19 mouse cellular contexts compared by ENCODE assay signal in genomic region chr10:43856351-43856750, GRCm38 (mm10). TPM values are rescaled to one million over a fixed set of nuclear protein-coding genes. Genes with fewer than 3 reads are reported as not detected.
A peak's percentile ranks its signal among the peaks of the same experiment; 100 is the strongest.
DNase-seq lines count a peak whose midpoint lies in the region; ATAC-seq lines count a peak whose summit lies in the region.
"Had no signal": no experiment of that assay in that cellular context is flagged by ENCODE, and none has a peak within 500 bp of the region (broad histone marks: within the 10 kb centered on the region; RNA-seq: fewer than 3 reads in every experiment).

No protein-coding gene starts in this region.

- peaks cover 12% of the 10 kb centered on the region; the same call in 1 of the 2 replicates for H3K4me1 ChIP-seq in liver, embryonic 12.5 days
- no peaks in the 10 kb centered on the region for H3K4me1 ChIP-seq in liver, embryonic 11.5 days (replicated peaks; ENCODE audit: control insufficient read depth, insufficient read depth, low read length)
- no peaks in the 10 kb centered on the region; the same call in none of the 2 replicates for H3K4me1 ChIP-seq in liver, embryonic 15.5 days (replicated peaks)
- no peaks in the 10 kb centered on the region for H3K4me1 ChIP-seq in intestine, embryonic 16.5 days (ENCODE audit: control insufficient read depth, insufficient read depth, low read length)
- H3K4me1 ChIP-seq: forebrain, embryonic 15.5 days; hindbrain, embryonic 15.5 days; limb, embryonic 13.5 days; neural tube, embryonic 13.5 days; stomach, embryonic 15.5 days had no signal

- H3K9ac ChIP-seq in liver, embryonic 12.5 days: no peak overlapping the region
- no peak overlapping the region for H3K9ac ChIP-seq in liver, embryonic 11.5 days (ENCODE audit: low read depth, low read length)
- H3K9ac ChIP-seq in liver, embryonic 15.5 days: no peak overlapping the region
- no peak overlapping the region for H3K9ac ChIP-seq in intestine, embryonic 16.5 days (ENCODE audit: low read depth, low read length)
- H3K9ac ChIP-seq: forebrain, embryonic 15.5 days; hindbrain, embryonic 15.5 days; limb, embryonic 13.5 days; neural tube, embryonic 13.5 days; stomach, embryonic 15.5 days had no signal

- H3K27ac ChIP-seq in liver, embryonic 12.5 days: no peak overlapping the region
- no peak overlapping the region for H3K27ac ChIP-seq in liver, embryonic 11.5 days (ENCODE audit: low read depth, low read length)
- 0 out of 2 replicates have a peak overlapping the region, but pooled peaks have one; percentile 14 for H3K27ac ChIP-seq in liver, embryonic 15.5 days (replicated peaks)
- no peak overlapping the region for H3K27ac ChIP-seq in intestine, embryonic 16.5 days (ENCODE audit: low read length)
- H3K27ac ChIP-seq: forebrain, embryonic 15.5 days; gastrocnemius, adult 2 months; hindbrain, embryonic 15.5 days; limb, embryonic 13.5 days; neural tube, embryonic 13.5 days; stomach, embryonic 15.5 days had no signal

- H3K9me3 ChIP-seq in liver, embryonic 12.5 days (replicated peaks): no peaks in the 10 kb centered on the region
- H3K9me3 ChIP-seq in liver, embryonic 11.5 days (ENCODE audit: control insufficient read depth, low read length): peaks cover 4% of the 10 kb centered on the region; the same call in 1 of the 2 replicates
- no peaks in the 10 kb centered on the region for H3K9me3 ChIP-seq in liver, embryonic 15.5 days (replicated peaks)
- no peaks in the 10 kb centered on the region for H3K9me3 ChIP-seq in intestine, embryonic 16.5 days (ENCODE audit: control insufficient read depth, low read length)
- H3K9me3 ChIP-seq: forebrain, embryonic 15.5 days; hindbrain, embryonic 15.5 days; stomach, embryonic 15.5 days had no signal

- H3K27me3 ChIP-seq in liver, embryonic 12.5 days (replicated peaks): no peaks in the 10 kb centered on the region
- H3K27me3 ChIP-seq in liver, embryonic 11.5 days (replicated peaks; ENCODE audit: control insufficient read depth, insufficient read depth, low read length): no peaks in the 10 kb centered on the region
- no peaks in the 10 kb centered on the region for H3K27me3 ChIP-seq in liver, embryonic 15.5 days
- H3K27me3 ChIP-seq in intestine, embryonic 16.5 days (replicated peaks; ENCODE audit: control insufficient read depth, insufficient read depth, low read length): no peaks in the 10 kb centered on the region
- H3K27me3 ChIP-seq: forebrain, embryonic 15.5 days; hindbrain, embryonic 15.5 days; limb, embryonic 13.5 days; neural tube, embryonic 13.5 days; stomach, embryonic 15.5 days had no signal

- WGBS in liver, embryonic 12.5 days (ENCODE audit: insufficient replicate concordance): 32% methylated on average over 3 of the region's 3 CpGs
- 44% methylated on average over 3 of the region's 3 CpGs for WGBS in liver, embryonic 11.5 days
- 19% methylated on average over 3 of the region's 3 CpGs for WGBS in liver, embryonic 15.5 days (ENCODE audit: insufficient replicate concordance)
- WGBS in intestine, embryonic 16.5 days: 84% methylated on average over 3 of the region's 3 CpGs

- H3K4me2 ChIP-seq in liver, embryonic 12.5 days: 0 out of 2 replicates have a peak overlapping the region, but pooled peaks have one; percentile 12
- no peak overlapping the region for H3K4me2 ChIP-seq in liver, embryonic 11.5 days
- H3K4me2 ChIP-seq in liver, embryonic 15.5 days: no peak overlapping the region; the same call in 1 of the 2 replicates
- no peak overlapping the region for H3K4me2 ChIP-seq in intestine, embryonic 16.5 days (ENCODE audit: low read depth, low read length)
- H3K4me2 ChIP-seq: forebrain, embryonic 15.5 days; hindbrain, embryonic 15.5 days; limb, embryonic 13.5 days; neural tube, embryonic 13.5 days; stomach, embryonic 15.5 days had no signal

- no peak for ATAC-seq in liver, embryonic 12.5 days
- no peak for ATAC-seq in liver, embryonic 11.5 days (replicated peaks; ENCODE audit: low FRiP score)
- ATAC-seq in liver, embryonic 15.5 days (ENCODE audit: insufficient read depth): no peak
- ATAC-seq in neutrophil, adult 5-6 weeks (ENCODE audit: extremely low read depth, insufficient number of reproducible peaks, low FRiP score, poor library complexity, severe bottlenecking): peak; percentile 99
- no peak for ATAC-seq in intestine, embryonic 16.5 days
- no peak for ATAC-seq in CD4-positive, CD25-positive, alpha-beta regulatory T cell, adult 4 months
- ATAC-seq: forebrain, embryonic 15.5 days had no signal

- DNase-seq in liver, embryonic 11.5 days (ENCODE audit: low spot score): no peak
- DNase-seq in MEL-GATA-1-ER (ENCODE audit: extremely low read depth, low read depth): peak; percentile 86
- DNase-seq in adrenal gland, adult 2 months: no peak
- DNase-seq: cerebellum, adult 9-11 months; gastrocnemius, adult 2 months; heart, postnatal 14 days; kidney, adult 8-10 months; right cerebral cortex, postnatal 4 days; thymus, postnatal 14 days had no signal

- H3K36me3 ChIP-seq in liver, embryonic 12.5 days: no peaks in the 10 kb centered on the region
- no peaks in the 10 kb centered on the region for H3K36me3 ChIP-seq in liver, embryonic 11.5 days (ENCODE audit: control insufficient read depth, insufficient read depth, low read length)
- no peaks in the 10 kb centered on the region for H3K36me3 ChIP-seq in liver, embryonic 15.5 days (replicated peaks)
- H3K36me3 ChIP-seq in intestine, embryonic 16.5 days (ENCODE audit: control insufficient read depth, insufficient read depth, low read length): no peaks in the 10 kb centered on the region
- H3K36me3 ChIP-seq: forebrain, embryonic 15.5 days; hindbrain, embryonic 15.5 days; limb, embryonic 13.5 days; neural tube, embryonic 13.5 days; stomach, embryonic 15.5 days had no signal

- H3K4me3 ChIP-seq in liver, embryonic 12.5 days: no peak overlapping the region
- H3K4me3 ChIP-seq in liver, embryonic 11.5 days (ENCODE audit: low read depth, low read length): no peak overlapping the region
- no peak overlapping the region for H3K4me3 ChIP-seq in liver, embryonic 15.5 days (replicated peaks)
- H3K4me3 ChIP-seq in intestine, embryonic 16.5 days (ENCODE audit: low read length): no peak overlapping the region
- H3K4me3 ChIP-seq: forebrain, embryonic 15.5 days; gastrocnemius, adult 2 months; hindbrain, embryonic 15.5 days; limb, embryonic 13.5 days; neural tube, embryonic 13.5 days; stomach, embryonic 15.5 days had no signal

RNA-seq across cellular contexts. Expression of gene Qrsl1, which starts 45.2 kb away (rescaled TPM):
- 12.0 and 12.7 TPM in 2 replicates for polyA plus RNA-seq in liver, embryonic 12.5 days (2016; fragmentation: Nextera tagmentation; extraction: Ambion mirVana)
- polyA plus RNA-seq in liver, embryonic 11.5 days (2014; fragmentation: Nextera tagmentation; extraction: Ambion mirVana): 20.8 and 20.9 TPM in 2 replicates
- 6.3 and 7.4 TPM in 2 replicates for polyA plus RNA-seq in liver, embryonic 15.5 days (2015; fragmentation: Nextera tagmentation; extraction: Ambion mirVana)
- 19.8 and 25.0 TPM in 2 replicates for total RNA-seq in neutrophil, adult 5-6 weeks (2017)
- 10 to 100 TPM in 1 of 2 experiments, 1 to 10 TPM in 1; 9.3 to 12.0 TPM for total RNA-seq in adrenal gland, adult 2 months (2021)
- 4.7 and 4.8 TPM in 2 replicates for polyA plus RNA-seq in adrenal gland, adult 2 months (2012; rRNA removed)
- polyA plus RNA-seq in intestine, embryonic 16.5 days (2015; fragmentation: Nextera tagmentation; extraction: Ambion mirVana): 15.4 and 19.2 TPM in 2 replicates
- polyA plus RNA-seq in CD4-positive, CD25-positive, alpha-beta regulatory T cell, adult 4 months (2017; shearing (Covaris generic)): 10 to 100 TPM; 21.3 to 24.1 TPM

RNA-seq across cellular contexts. Expression of gene Rtn4ip1, which starts 45.3 kb away (rescaled TPM):
- 18.4 and 18.5 TPM in 2 replicates for polyA plus RNA-seq in liver, embryonic 12.5 days (2016; fragmentation: Nextera tagmentation; extraction: Ambion mirVana)
- polyA plus RNA-seq in liver, embryonic 11.5 days (2014; fragmentation: Nextera tagmentation; extraction: Ambion mirVana): 25.8 and 26.7 TPM in 2 replicates
- 8.8 and 10.4 TPM in 2 replicates for polyA plus RNA-seq in liver, embryonic 15.5 days (2015; fragmentation: Nextera tagmentation; extraction: Ambion mirVana)
- 33.8 and 36.8 TPM in 2 replicates for total RNA-seq in neutrophil, adult 5-6 weeks (2017)
- total RNA-seq in adrenal gland, adult 2 months (2021): 10 to 100 TPM; 26.3 to 30.3 TPM
- polyA plus RNA-seq in adrenal gland, adult 2 months (2012; rRNA removed): 6.1 and 6.2 TPM in 2 replicates
- 18.6 and 19.4 TPM in 2 replicates for polyA plus RNA-seq in intestine, embryonic 16.5 days (2015; fragmentation: Nextera tagmentation; extraction: Ambion mirVana)
- polyA plus RNA-seq in CD4-positive, CD25-positive, alpha-beta regulatory T cell, adult 4 months (2017; shearing (Covaris generic)): 10 to 100 TPM; 11.3 to 16.9 TPM
